Mouse (Mus musculus): ENCODE data around the gene Papola.

GRCm38 (mm10) chr12:105844406-105844805, 59.9 kb downstream of the Papola start:
- TF ChIP-seq EP300 (optimal IDR thresholded peaks at IDR 0.05) (no peak), CTCF (IDR thresholded peaks at IDR 0.05; ENCODE audit: low read depth) (no peak)
